Mouse (Mus musculus) inflammation-experienced regulatory T-cells (primary cell): ENCODE measurements around the gene Gcc2. TPM values are rescaled to one million over a fixed set of nuclear protein-coding genes. Genes with fewer than 3 reads are reported as not detected.

Source experiments
- polyA plus RNA-seq, 2 experiments: library from polyadenylated mRNA; unstranded; fragments of 100-300 nt; shearing (Covaris generic); gene quantifications; one replicate each; pipeline ENCODE4 v1.2.1; 2017

Gene Gcc2
- 10 to 100 TPM; 58.7 to 76.0 TPM for polyA plus RNA-seq

GRCm38 (mm10) chr10:58255213-58255892, at the start of gene Gcc2:
Gene Gcc2, plus strand, starts transcription at chr10:58255497.

DNA sequence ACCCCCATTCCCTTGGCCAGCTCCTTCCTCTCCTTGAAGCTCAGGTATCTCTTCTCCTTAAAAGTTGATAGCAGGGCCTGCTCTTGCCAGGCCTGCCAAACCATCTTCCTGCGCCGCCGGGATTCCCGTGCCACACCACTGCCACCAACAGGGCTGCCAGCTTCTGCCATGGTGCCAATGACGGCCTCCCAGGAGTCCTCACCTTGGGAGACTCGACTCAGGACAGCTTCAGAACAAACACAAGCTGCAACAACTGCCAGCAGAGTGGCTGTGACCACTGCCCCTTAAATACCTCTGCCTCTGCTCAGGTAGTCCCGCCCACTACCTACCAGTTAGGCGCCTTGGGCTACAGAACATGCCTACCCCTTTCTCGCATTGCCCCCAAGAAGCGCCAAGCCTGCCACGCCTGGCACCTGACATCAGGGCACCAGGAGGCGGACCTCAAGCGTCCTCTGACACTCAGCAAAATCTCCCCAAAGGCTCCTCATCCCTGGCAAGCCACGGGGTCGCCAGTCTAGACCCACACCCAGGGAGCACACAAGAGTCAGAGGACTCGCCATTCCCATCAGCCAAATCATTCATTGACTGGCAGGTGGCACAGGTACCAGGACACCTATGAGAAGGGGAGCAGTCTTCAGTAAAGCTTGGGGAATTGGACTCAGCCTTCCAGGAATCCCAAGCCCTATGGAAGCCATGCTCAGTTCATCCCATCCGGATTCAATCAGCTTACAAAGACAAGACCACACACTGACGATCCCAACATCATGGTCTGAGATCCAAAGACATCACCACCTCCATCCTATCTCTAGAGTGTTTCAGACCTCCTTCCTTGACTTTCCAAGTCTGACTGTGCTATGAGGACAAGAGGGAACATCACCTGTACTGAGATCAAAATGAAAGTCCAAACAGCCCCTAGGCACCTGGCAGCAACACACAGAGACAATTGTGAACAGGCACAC, 30.2 kb upstream of the Gcc2 start, which contains the start of gene AW822073:
Gene AW822073, minus strand, starts transcription at position 104 of the 959 bp plus-strand sequence.

GRCm38 (mm10) chr10:58232641-58232969, 22.7 kb upstream of the Gcc2 start, which contains the start of gene Duxf3:
Gene Duxf3, minus strand, starts transcription at chr10:58232675.

GRCm38 (mm10) chr10:58236613-58237012, 18.7 kb upstream of the Gcc2 start, which contains the start of gene Gm4981:
Gene Gm4981, minus strand, starts transcription at chr10:58236701.

DNA sequence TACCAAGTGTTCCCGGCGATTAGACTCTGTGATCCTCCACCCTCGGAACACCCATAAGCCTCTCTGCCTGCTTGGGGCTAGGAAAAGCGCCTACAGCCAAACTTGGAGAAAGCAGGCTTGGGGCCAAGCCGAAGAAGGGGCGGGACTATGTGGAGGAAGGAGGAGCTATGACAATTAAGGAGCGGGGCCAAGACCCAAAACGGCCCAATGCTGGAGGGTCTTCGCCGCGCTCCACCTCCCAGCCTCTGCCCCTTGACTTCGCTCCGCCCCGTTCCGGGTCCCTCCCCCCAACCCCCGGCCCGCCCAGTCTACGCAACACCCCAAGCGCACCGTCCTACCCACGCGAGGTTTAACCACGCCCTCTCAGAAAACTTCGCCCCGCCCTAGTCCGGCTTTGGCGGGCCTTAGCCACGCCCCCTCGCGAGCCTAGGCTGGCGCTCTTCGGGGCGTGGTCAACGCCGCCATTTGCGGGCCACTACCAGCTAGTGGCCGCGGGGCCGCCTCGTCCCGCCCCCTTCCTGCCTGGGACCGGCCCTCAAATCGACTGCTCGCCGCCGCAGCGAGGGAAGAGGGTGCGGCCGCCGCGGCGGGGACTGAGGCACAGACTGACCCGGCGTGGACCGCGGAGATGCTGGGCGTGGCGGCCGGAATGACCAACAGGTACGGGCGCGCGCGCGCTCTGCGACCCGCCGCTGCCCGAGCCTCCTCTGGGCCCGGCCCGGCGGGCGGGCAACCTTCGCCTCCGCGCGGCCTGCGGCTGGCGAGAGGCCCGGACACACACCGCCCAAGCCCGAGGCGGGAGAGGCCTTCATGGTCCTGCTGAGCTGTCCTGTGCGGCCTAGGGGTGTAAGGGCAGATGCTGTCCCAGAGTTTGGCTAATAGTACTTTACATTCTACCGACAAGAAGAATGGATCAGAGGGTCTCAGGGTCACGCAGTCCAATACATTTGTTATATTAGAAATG, 68.0 kb downstream of the Gcc2 start, which contains the start of gene Lims1:
Gene Lims1, plus strand, starts transcription at position 439 of the 964 bp plus-strand sequence.

Other genes starting within 250 kb of the Gcc2 start
- gene AW822073, start 30.6 kb upstream of the Gcc2 start, polyA plus RNA-seq, result 1 to 10 TPM in 1 of 2 experiments, under 1 TPM in 1; 0.96 to 9.9 TPM
- gene Duxf3, start 22.8 kb upstream of the Gcc2 start, polyA plus RNA-seq, result 10 to 100 TPM in 1 of 2 experiments, 1 to 10 TPM in 1; 3.0 to 11.2 TPM
- gene Gm4981, start 18.8 kb upstream of the Gcc2 start, polyA plus RNA-seq, result 1 to 10 TPM in 1 of 2 experiments, under 1 TPM in 1; 0.36 to 1.9 TPM
- gene Lims1, start 68.0 kb downstream of the Gcc2 start, polyA plus RNA-seq, result 10 to 100 TPM; 82.8 to 98.1 TPM
- 10 to 100 TPM; 38.7 to 41.8 TPM for gene Ranbp2, start 191.4 kb downstream of the Gcc2 start, polyA plus RNA-seq
- 1 to 10 TPM; 3.0 to 3.2 TPM for gene Ccdc138, start 242.5 kb downstream of the Gcc2 start, polyA plus RNA-seq